Comparison of ENCODE assay signal across 9 mouse cellular contexts in the genomic region with DNA sequence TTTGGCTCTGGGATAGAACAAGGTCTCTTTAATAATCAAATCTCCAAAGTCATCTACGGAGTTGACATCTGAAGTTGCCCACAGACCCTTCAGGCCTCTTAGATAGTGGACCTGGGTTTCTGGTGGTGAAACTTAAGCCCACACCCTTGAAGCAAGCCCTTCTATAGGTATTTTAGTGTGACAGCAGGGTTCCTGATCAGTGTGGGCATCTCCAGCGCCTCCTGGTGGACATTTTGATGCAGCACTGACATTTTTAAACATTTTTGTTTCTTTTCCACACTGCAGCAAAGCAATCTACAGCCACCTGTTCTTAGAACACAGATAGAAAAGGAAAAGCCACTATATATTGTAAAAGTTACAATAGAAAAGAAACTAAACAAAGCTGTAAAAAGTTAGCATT. TPM values are rescaled to one million over a fixed set of nuclear protein-coding genes. Genes with fewer than 3 reads are reported as not detected.
DNase-seq lines count a peak whose midpoint lies in the region; ATAC-seq and TF ChIP-seq lines count a peak whose summit lies in the region.
"Had no signal": no experiment of that assay in that cellular context is flagged by ENCODE, and none has a peak within 500 bp of the region (broad histone marks: within the 10 kb centered on the region; RNA-seq: fewer than 3 reads in every experiment).

No protein-coding gene starts in this region.

- TF ChIP-seq CTCF in forebrain, postnatal 0 days (IDR thresholded peaks at IDR 0.05; ENCODE audit: low read depth): peak; percentile 53
- TF ChIP-seq CTCF in liver, postnatal 0 days (IDR thresholded peaks at IDR 0.05; ENCODE audit: low read depth): peak; percentile 87

- no peaks in the 10 kb centered on the region for H3K9me3 ChIP-seq in forebrain, postnatal 0 days (ENCODE audit: low read length)
- no peaks in the 10 kb centered on the region for H3K9me3 ChIP-seq in forebrain, embryonic 13.5 days (replicated peaks)
- no peaks in the 10 kb centered on the region for H3K9me3 ChIP-seq in liver, postnatal 0 days (ENCODE audit: low read length)

- WGBS in forebrain, postnatal 0 days: 39% methylated on average over 2 of the region's 2 CpGs
- WGBS in forebrain, embryonic 13.5 days: 33% methylated on average over 2 of the region's 2 CpGs
- 35% methylated on average over 2 of the region's 2 CpGs for WGBS in liver, postnatal 0 days (ENCODE audit: insufficient replicate concordance)

- H3K4me3 ChIP-seq in forebrain, postnatal 0 days (ENCODE audit: low read depth, low read length): no peak overlapping the region
- no peak overlapping the region for H3K4me3 ChIP-seq in forebrain, embryonic 13.5 days
- H3K4me3 ChIP-seq in liver, postnatal 0 days (ENCODE audit: low read depth, low read length): no peak overlapping the region

- H3K4me1 ChIP-seq in forebrain, postnatal 0 days (ENCODE audit: insufficient read depth): no peaks in the 10 kb centered on the region
- no peaks in the 10 kb centered on the region for H3K4me1 ChIP-seq in forebrain, embryonic 13.5 days
- H3K4me1 ChIP-seq in liver, postnatal 0 days (ENCODE audit: insufficient read depth): no peaks in the 10 kb centered on the region

- H3K27me3 ChIP-seq in forebrain, postnatal 0 days (ENCODE audit: insufficient read depth, low read length): no peaks in the 10 kb centered on the region
- no peaks in the 10 kb centered on the region for H3K27me3 ChIP-seq in forebrain, embryonic 13.5 days
- H3K27me3 ChIP-seq in liver, postnatal 0 days (ENCODE audit: insufficient read depth, low read length): no peaks in the 10 kb centered on the region

- no peak overlapping the region for H3K9ac ChIP-seq in forebrain, postnatal 0 days
- H3K9ac ChIP-seq in forebrain, embryonic 13.5 days: no peak overlapping the region
- H3K9ac ChIP-seq in liver, postnatal 0 days (replicated peaks): no peak overlapping the region

- H3K27ac ChIP-seq in forebrain, postnatal 0 days (ENCODE audit: low read depth, low read length): no peak overlapping the region
- H3K27ac ChIP-seq in forebrain, embryonic 13.5 days: no peak overlapping the region
- H3K27ac ChIP-seq in liver, postnatal 0 days (ENCODE audit: low read depth): no peak overlapping the region

- no peak for TF ChIP-seq EP300 in liver, postnatal 0 days (IDR thresholded peaks at IDR 0.05; ENCODE audit: low read depth)

- ATAC-seq in forebrain, postnatal 0 days: no peak
- ATAC-seq in forebrain, embryonic 13.5 days: no peak
- 0 out of 2 replicates have a peak, but pooled peaks have one; percentile 23 for ATAC-seq in liver, postnatal 0 days

- H3K36me3 ChIP-seq in forebrain, postnatal 0 days (ENCODE audit: insufficient read depth): no peaks in the 10 kb centered on the region
- no peaks in the 10 kb centered on the region for H3K36me3 ChIP-seq in forebrain, embryonic 13.5 days (ENCODE audit: poor library complexity, severe bottlenecking)
- H3K36me3 ChIP-seq in liver, postnatal 0 days (replicated peaks; ENCODE audit: insufficient read depth, low read length): no peaks in the 10 kb centered on the region

- DNase-seq in forebrain, postnatal 0 days: no peak
- peak; percentile 10 for DNase-seq in right cerebral cortex, postnatal 14 days
- no peak for DNase-seq in right cerebral cortex, adult 2 months (ENCODE audit: low spot score in 2 of 2)
- peak; percentile 34 for DNase-seq in embryo, embryonic 11 days
- DNase-seq in liver, postnatal 0 days: peak; percentile 50
- DNase-seq in thymus, postnatal 25 days: peak; percentile 48
- no peak for DNase-seq in left cerebral cortex, adult 8-10 months (ENCODE audit: low spot score in 2 of 2)

- no peak overlapping the region for H3K4me2 ChIP-seq in forebrain, postnatal 0 days (ENCODE audit: low read depth)
- no peak overlapping the region for H3K4me2 ChIP-seq in forebrain, embryonic 13.5 days
- no peak overlapping the region for H3K4me2 ChIP-seq in liver, postnatal 0 days (ENCODE audit: low read depth, low read length)

RNA-seq across cellular contexts. Expression of gene Trim6, which starts 12.6 kb away (rescaled TPM):
- 0.23 and 0.38 TPM in 2 replicates for total RNA-seq in forebrain, postnatal 0 days (2014; rRNA removed)
- 0.21 and 0.34 TPM in 2 replicates for polyA plus RNA-seq in forebrain, postnatal 0 days (2015; fragmentation: Nextera tagmentation; extraction: Ambion mirVana)
- polyA plus RNA-seq in forebrain, embryonic 13.5 days (2015; fragmentation: Nextera tagmentation; extraction: Ambion mirVana): 0.30 and 0.33 TPM in 2 replicates
- 0.25 and 0.27 TPM in 2 replicates for polyA plus RNA-seq in liver, postnatal 0 days (2015; fragmentation: Nextera tagmentation; extraction: Ambion mirVana)
- under 1 TPM in 2 of 4 experiments, not detected in 2; 0.25 to 0.46 TPM for total RNA-seq in left cerebral cortex, adult 8-10 months (2022)

RNA-seq across cellular contexts. Expression of gene Trim34a, which starts 13.1 kb away (rescaled TPM):
- 1.8 and 1.9 TPM in 2 replicates for total RNA-seq in forebrain, postnatal 0 days (2014; rRNA removed)
- 0.77 and 1.1 TPM in 2 replicates for polyA plus RNA-seq in forebrain, postnatal 0 days (2015; fragmentation: Nextera tagmentation; extraction: Ambion mirVana)
- 0.42 and 0.43 TPM in 2 replicates for polyA plus RNA-seq in forebrain, embryonic 13.5 days (2015; fragmentation: Nextera tagmentation; extraction: Ambion mirVana)
- 2.6 and 2.8 TPM in 2 replicates for polyA plus RNA-seq in liver, postnatal 0 days (2015; fragmentation: Nextera tagmentation; extraction: Ambion mirVana)
- 1 to 10 TPM; 1.3 to 2.8 (median 1.9) TPM for total RNA-seq in left cerebral cortex, adult 8-10 months (2022)

RNA-seq across cellular contexts. Expression of gene Olfr649, which starts 35.4 kb away (rescaled TPM):
- total RNA-seq in forebrain, postnatal 0 days (2014; rRNA removed): not detected in 2 replicates
- polyA plus RNA-seq in forebrain, postnatal 0 days (2015; fragmentation: Nextera tagmentation; extraction: Ambion mirVana): not detected in 2 replicates
- polyA plus RNA-seq in forebrain, embryonic 13.5 days (2015; fragmentation: Nextera tagmentation; extraction: Ambion mirVana): not detected in 2 replicates
- polyA plus RNA-seq in liver, postnatal 0 days (2015; fragmentation: Nextera tagmentation; extraction: Ambion mirVana): not detected in 2 replicates
- total RNA-seq in left cerebral cortex, adult 8-10 months (2022): not detected
- polyA plus RNA-seq: neural tube, embryonic 14.5 days had no signal

RNA-seq across cellular contexts. Expression of gene Olfr648, which starts 48.0 kb away (rescaled TPM):
- not detected in 2 replicates for total RNA-seq in forebrain, postnatal 0 days (2014; rRNA removed)
- 0.24 and 0.28 TPM in 2 replicates for polyA plus RNA-seq in forebrain, postnatal 0 days (2015; fragmentation: Nextera tagmentation; extraction: Ambion mirVana)
- polyA plus RNA-seq in forebrain, embryonic 13.5 days (2015; fragmentation: Nextera tagmentation; extraction: Ambion mirVana): 0.23 and 0.45 TPM in 2 replicates
- polyA plus RNA-seq in liver, postnatal 0 days (2015; fragmentation: Nextera tagmentation; extraction: Ambion mirVana): not detected in 2 replicates
- under 1 TPM in 3 of 4 experiments, not detected in 1; 0.25 to 0.46 (median 0.28) TPM for total RNA-seq in left cerebral cortex, adult 8-10 months (2022)

RNA-seq across cellular contexts. Expression of gene Trim5, which starts 56.7 kb away (rescaled TPM):
- total RNA-seq in forebrain, postnatal 0 days (2014; rRNA removed): 0.10 and 0.46 TPM in 2 replicates
- polyA plus RNA-seq in forebrain, postnatal 0 days (2015; fragmentation: Nextera tagmentation; extraction: Ambion mirVana): 0.06 and 0.16 TPM in 2 replicates
- 0.17 TPM in 1 of 2 replicates, not detected in the other for polyA plus RNA-seq in forebrain, embryonic 13.5 days (2015; fragmentation: Nextera tagmentation; extraction: Ambion mirVana)
- 0.63 and 0.92 TPM in 2 replicates for polyA plus RNA-seq in liver, postnatal 0 days (2015; fragmentation: Nextera tagmentation; extraction: Ambion mirVana)
- 1 to 10 TPM in 1 of 4 experiments, under 1 TPM in 3; 0.33 to 1.1 (median 0.83) TPM for total RNA-seq in left cerebral cortex, adult 8-10 months (2022)

Comparison
In these comparisons a context has a peak if more than half of its experiments do, and no peak if none do; other contexts are left out.
1. DNase-seq: peak in right cerebral cortex, postnatal 14 days (single experiment), embryo, embryonic 11 days (single experiment), liver, postnatal 0 days (single experiment) and thymus, postnatal 25 days (single experiment); none in forebrain, postnatal 0 days (single experiment), right cerebral cortex, adult 2 months (0 of 2) and left cerebral cortex, adult 8-10 months (0 of 2).